Mouse (Mus musculus): Measurements from ENCODE around the gene Hras. TPM values are rescaled to one million over a fixed set of nuclear protein-coding genes. Genes with fewer than 3 reads are reported as not detected.

The Hras gene
- polyA plus RNA-seq, 1 experiment, result 84.0 TPM

DNA sequence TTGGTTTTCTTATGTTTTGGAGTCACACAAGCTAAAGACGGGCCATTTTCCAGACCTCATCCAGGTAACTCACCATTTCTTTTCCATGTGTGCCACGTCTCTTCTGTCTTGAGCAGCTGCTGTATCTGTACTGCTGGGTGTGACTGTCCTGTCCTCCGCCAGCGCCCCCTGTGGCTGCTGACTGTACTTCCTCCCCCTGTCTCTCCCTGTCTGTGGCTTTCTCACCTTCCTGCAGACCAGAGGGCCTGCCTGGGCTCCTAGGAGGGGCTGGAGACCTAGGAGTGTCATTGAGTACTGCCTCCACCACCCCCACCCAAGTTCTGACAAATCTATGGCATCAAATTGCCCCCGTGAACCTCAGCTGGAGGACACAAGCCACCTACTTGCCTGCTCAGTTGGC lies 50.7 kb downstream of the Hras start:
- H3K9me3 ChIP-seq, result no peaks in the 10 kb centered on the region
- peaks cover 72% of the 10 kb centered on the region for H3K4me1 ChIP-seq
- peaks cover 81% of the 10 kb centered on the region for H3K36me3 ChIP-seq (replicated peaks; ENCODE audit: low read length)
- no peaks in the 10 kb centered on the region for H3K27me3 ChIP-seq (replicated peaks)
- TF ChIP-seq FLI1 (IDR thresholded peaks at IDR 0.05; ENCODE audit: low read length), result no peak
- H3K4me3 ChIP-seq (replicated peaks), result no peak overlapping the region

DNA sequence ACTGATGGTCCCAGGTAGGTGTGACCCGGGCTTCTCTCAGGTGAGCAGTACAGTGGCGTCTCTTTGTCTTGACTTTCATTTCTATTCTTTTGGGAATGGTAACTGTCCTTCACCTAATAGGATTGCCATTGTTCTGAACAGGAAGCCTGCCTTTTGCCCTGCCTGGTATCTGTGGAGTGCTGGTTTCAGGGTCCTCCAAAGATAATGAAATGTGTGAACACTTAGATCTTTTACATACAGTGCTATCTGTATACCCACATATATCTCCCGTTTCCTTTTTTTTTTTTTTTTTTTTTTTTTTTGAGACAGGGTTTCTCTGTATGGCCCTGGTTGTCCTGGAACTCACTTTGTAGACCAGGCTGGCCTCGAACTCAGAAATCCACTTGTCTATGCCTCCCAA lies 52.5 kb downstream of the Hras start:
- Histone ChIP-seq H3K9me3 (no peaks in the 10 kb centered on the region), H3K36me3 (replicated peaks; ENCODE audit: low read length) (peaks cover 81% of the 10 kb centered on the region), H3K27me3 (replicated peaks) (no peaks in the 10 kb centered on the region), H3K4me3 (replicated peaks) (no peak overlapping the region), H3K4me1 (peaks cover 59% of the 10 kb centered on the region)
- TF ChIP-seq GATA1 (IDR thresholded peaks at IDR 0.05; ENCODE audit: borderline replicate concordance, low read length), result no peak
- no peak for TF ChIP-seq FLI1 (IDR thresholded peaks at IDR 0.05; ENCODE audit: low read length)

Other genes starting within 250 kb of the Hras start
- not detected in 2 replicates for gene Ifitm5, start 243.7 kb downstream of the Hras start, polyA plus RNA-seq (2012; ENCODE audit: insufficient read depth, low replicate concordance)
- not detected in 2 replicates for gene Gm45717, start 238.1 kb downstream of the Hras start, polyA plus RNA-seq (2012; ENCODE audit: insufficient read depth, low replicate concordance)
- gene Ifitm2, start 238.0 kb downstream of the Hras start, polyA plus RNA-seq (2012; ENCODE audit: insufficient read depth, low replicate concordance), result 93.8 and 722 TPM in 2 replicates
- 27.5 and 76.2 TPM in 2 replicates for gene Ifitm1, start 226.8 kb downstream of the Hras start, polyA plus RNA-seq (2012; ENCODE audit: insufficient read depth, low replicate concordance)
- gene Ifitm3, start 183.2 kb downstream of the Hras start, polyA plus RNA-seq (2012; ENCODE audit: insufficient read depth, low replicate concordance), result 28.6 and 151 TPM in 2 replicates
- gene Ifitm6, start 176.1 kb downstream of the Hras start, polyA plus RNA-seq (2012; ENCODE audit: insufficient read depth, low replicate concordance), result 0.91 TPM in 1 of 2 replicates, not detected in the other
- not detected in 2 replicates for gene Gm17387, start 164.9 kb downstream of the Hras start, polyA plus RNA-seq (2012; ENCODE audit: insufficient read depth, low replicate concordance)
- gene B4galnt4, start 132.9 kb downstream of the Hras start, polyA plus RNA-seq (2012; ENCODE audit: insufficient read depth, low replicate concordance), result 11.5 and 17.3 TPM in 2 replicates
- 2.5 and 3.0 TPM in 2 replicates for gene Pkp3, start 115.8 kb downstream of the Hras start, polyA plus RNA-seq (2012; ENCODE audit: insufficient read depth, low replicate concordance)
- 41.8 and 92.9 TPM in 2 replicates for gene Sigirr, start 93.4 kb downstream of the Hras start, polyA plus RNA-seq (2012; ENCODE audit: insufficient read depth, low replicate concordance)
- not detected in 2 replicates for gene Ano9, start 76.2 kb downstream of the Hras start, polyA plus RNA-seq (2012; ENCODE audit: insufficient read depth, low replicate concordance)
- gene Ptdss2, start 71.6 kb downstream of the Hras start, polyA plus RNA-seq (2012; ENCODE audit: insufficient read depth, low replicate concordance), result 32.9 and 81.5 TPM in 2 replicates
- gene Rnh1, start 21.1 kb downstream of the Hras start, polyA plus RNA-seq (2012; ENCODE audit: insufficient read depth, low replicate concordance), result 26.5 and 43.0 TPM in 2 replicates
- 12.2 and 18.5 TPM in 2 replicates for gene Lrrc56, start 152 bp upstream of the Hras start, polyA plus RNA-seq (2012; ENCODE audit: insufficient read depth, low replicate concordance)
- 0.57 TPM in 1 of 2 replicates, not detected in the other for gene Lmntd2, start 20.1 kb upstream of the Hras start, polyA plus RNA-seq (2012; ENCODE audit: insufficient read depth, low replicate concordance)
- 3.6 and 11.1 TPM in 2 replicates for gene Rassf7, start 21.9 kb upstream of the Hras start, polyA plus RNA-seq (2012; ENCODE audit: insufficient read depth, low replicate concordance)
- 82.9 and 114 TPM in 2 replicates for gene Phrf1, start 34.8 kb upstream of the Hras start, polyA plus RNA-seq (2012; ENCODE audit: insufficient read depth, low replicate concordance)
- 154 and 188 TPM in 2 replicates for gene Irf7, start 72.5 kb upstream of the Hras start, polyA plus RNA-seq (2012; ENCODE audit: insufficient read depth, low replicate concordance)
- gene Cdhr5, start 82.8 kb upstream of the Hras start, polyA plus RNA-seq (2012; ENCODE audit: insufficient read depth, low replicate concordance), result not detected in 2 replicates
- gene Sct, start 85.1 kb upstream of the Hras start, polyA plus RNA-seq (2012; ENCODE audit: insufficient read depth, low replicate concordance), result not detected in 2 replicates
- 0.04 TPM in 1 of 2 replicates, not detected in the other for gene Drd4, start 98.0 kb upstream of the Hras start, polyA plus RNA-seq (2012; ENCODE audit: insufficient read depth, low replicate concordance)
- gene Deaf1, start 133.7 kb upstream of the Hras start, polyA plus RNA-seq (2012; ENCODE audit: insufficient read depth, low replicate concordance), result 52.9 and 121 TPM in 2 replicates
- 12.3 and 27.1 TPM in 2 replicates for gene Tmem80, start 133.7 kb upstream of the Hras start, polyA plus RNA-seq (2012; ENCODE audit: insufficient read depth, low replicate concordance)
- 0.10 TPM in 1 of 2 replicates, not detected in the other for gene Eps8l2, start 144.9 kb upstream of the Hras start, polyA plus RNA-seq (2012; ENCODE audit: insufficient read depth, low replicate concordance)
- 173 and 451 TPM in 2 replicates for gene Taldo1, start 198.2 kb upstream of the Hras start, polyA plus RNA-seq (2012; ENCODE audit: insufficient read depth, low replicate concordance)
- gene Gatd1, start 220.1 kb upstream of the Hras start, polyA plus RNA-seq (2012; ENCODE audit: insufficient read depth, low replicate concordance), result 11.1 TPM in 1 of 2 replicates, not detected in the other
- gene Cend1, start 235.5 kb upstream of the Hras start, polyA plus RNA-seq (2012; ENCODE audit: insufficient read depth, low replicate concordance), result not detected in 2 replicates
- gene Slc25a22, start 243.9 kb upstream of the Hras start, polyA plus RNA-seq (2012; ENCODE audit: insufficient read depth, low replicate concordance), result 22.2 and 47.0 TPM in 2 replicates